Mouse (Mus musculus): ENCODE measurements around the gene Lpcat1. TPM values are rescaled to one million over a fixed set of nuclear protein-coding genes. Genes with fewer than 3 reads are reported as not detected.

Lpcat1 gene
- total and polyA plus RNA-seq, 3 experiments: 0.05 to 42.1 TPM; not detected in 1

GRCm38 (mm10) chr13:73476259-73476658, 9.3 kb downstream of the Lpcat1 start:
- TF ChIP-seq POLR2AphosphoS5 (IDR thresholded peaks at IDR 0.05; ENCODE audit: insufficient replicate concordance, low read depth, low read length) (no peak), CTCF (IDR thresholded peaks at IDR 0.05; ENCODE audit: low read depth, low read length) (no peak), GATA1 (IDR thresholded peaks at IDR 0.05; ENCODE audit: borderline replicate concordance, low read length) (no peak), TAL1 (conservative IDR thresholded peaks at IDR 0.05; ENCODE audit: low read depth, low read length) (no peak), GATA2 (IDR thresholded peaks at IDR 0.05; ENCODE audit: borderline replicate concordance, low read depth, low read length) (no peak)
- Histone ChIP-seq H3K9me3 (replicated peaks) (peaks cover 19% of the 10 kb centered on the region), H3K27me3 (ENCODE audit: insufficient read depth, low read length) (no peaks in the 10 kb centered on the region), H3K4me3 (ENCODE audit: low read depth, low read length) (no peak overlapping the region), H3K36me3 (replicated peaks) (no peaks in the 10 kb centered on the region), H3K4me1 (ENCODE audit: insufficient read depth, low read depth, low read length) (no peaks in the 10 kb centered on the region)
- ATAC-seq (ENCODE audit: extremely low read depth, insufficient number of reproducible peaks, low FRiP score, poor library complexity, severe bottlenecking) (no peak), DNase-seq (ENCODE audit: low spot score) (no peak)

- Histone ChIP-seq H3K4me3 (ENCODE audit: low read depth, low read length) (no peak overlapping the region), H3K27me3 (ENCODE audit: insufficient read depth, low read length) (no peaks in the 10 kb centered on the region), H3K4me1 (ENCODE audit: insufficient read depth, low read depth, low read length) (no peaks in the 10 kb centered on the region), H3K36me3 (replicated peaks) (no peaks in the 10 kb centered on the region), H3K9me3 (replicated peaks) (peaks cover 16% of the 10 kb centered on the region)
- no peak for DNase-seq (ENCODE audit: low spot score)
- ATAC-seq (ENCODE audit: extremely low read depth, insufficient number of reproducible peaks, low FRiP score, poor library complexity, severe bottlenecking): no peak
- TF ChIP-seq CTCF (IDR thresholded peaks at IDR 0.05; ENCODE audit: low read depth, low read length): no peak
- TF ChIP-seq TAL1 (conservative IDR thresholded peaks at IDR 0.05; ENCODE audit: low read depth, low read length): no peak
- TF ChIP-seq POLR2AphosphoS5 (IDR thresholded peaks at IDR 0.05; ENCODE audit: insufficient replicate concordance, low read depth, low read length): no peak
- no peak for TF ChIP-seq GATA2 (IDR thresholded peaks at IDR 0.05; ENCODE audit: borderline replicate concordance, low read depth, low read length)
- TF ChIP-seq GATA1 (IDR thresholded peaks at IDR 0.05; ENCODE audit: borderline replicate concordance, low read length): no peak
Observed at GRCm38 (mm10) chr13:73476796-73477195, 9.8 kb downstream of the Lpcat1 start.

- Histone ChIP-seq H3K9me3 (replicated peaks) (peaks cover 16% of the 10 kb centered on the region), H3K36me3 (replicated peaks) (no peaks in the 10 kb centered on the region), H3K4me3 (ENCODE audit: low read depth, low read length) (no peak overlapping the region), H3K4me1 (ENCODE audit: insufficient read depth, low read depth, low read length) (no peaks in the 10 kb centered on the region), H3K27me3 (ENCODE audit: insufficient read depth, low read length) (no peaks in the 10 kb centered on the region)
- no peak for DNase-seq (ENCODE audit: low spot score)
- ATAC-seq (ENCODE audit: extremely low read depth, insufficient number of reproducible peaks, low FRiP score, poor library complexity, severe bottlenecking): no peak
- TF ChIP-seq GATA1 (IDR thresholded peaks at IDR 0.05; ENCODE audit: borderline replicate concordance, low read length) (no peak), TAL1 (conservative IDR thresholded peaks at IDR 0.05; ENCODE audit: low read depth, low read length) (no peak), POLR2AphosphoS5 (IDR thresholded peaks at IDR 0.05; ENCODE audit: insufficient replicate concordance, low read depth, low read length) (no peak), CTCF (IDR thresholded peaks at IDR 0.05; ENCODE audit: low read depth, low read length) (no peak), GATA2 (IDR thresholded peaks at IDR 0.05; ENCODE audit: borderline replicate concordance, low read depth, low read length) (no peak)
Observed at GRCm38 (mm10) chr13:73477841-73478240, 10.8 kb downstream of the Lpcat1 start.

GRCm38 (mm10) chr13:73482476-73482875, 15.5 kb downstream of the Lpcat1 start:
- DNase-seq (ENCODE audit: low spot score): no peak
- Histone ChIP-seq H3K36me3 (replicated peaks) (no peaks in the 10 kb centered on the region), H3K4me3 (ENCODE audit: low read depth, low read length) (no peak overlapping the region), H3K27me3 (ENCODE audit: insufficient read depth, low read length) (no peaks in the 10 kb centered on the region), H3K9me3 (replicated peaks) (peaks cover 7% of the 10 kb centered on the region; the same call in 1 of the 2 replicates), H3K4me1 (ENCODE audit: insufficient read depth, low read depth, low read length) (no peaks in the 10 kb centered on the region)
- no peak for TF ChIP-seq POLR2AphosphoS5 (IDR thresholded peaks at IDR 0.05; ENCODE audit: insufficient replicate concordance, low read depth, low read length)
- no peak for TF ChIP-seq GATA1 (IDR thresholded peaks at IDR 0.05; ENCODE audit: borderline replicate concordance, low read length)
- TF ChIP-seq GATA2 (IDR thresholded peaks at IDR 0.05; ENCODE audit: borderline replicate concordance, low read depth, low read length): no peak
- TF ChIP-seq TAL1 (conservative IDR thresholded peaks at IDR 0.05; ENCODE audit: low read depth, low read length): no peak
- TF ChIP-seq CTCF (IDR thresholded peaks at IDR 0.05; ENCODE audit: low read depth, low read length): no peak
- ATAC-seq (ENCODE audit: extremely low read depth, insufficient number of reproducible peaks, low FRiP score, poor library complexity, severe bottlenecking): no peak

GRCm38 (mm10) chr13:73483331-73483730, 16.3 kb downstream of the Lpcat1 start:
- no peaks in the 10 kb centered on the region for H3K27me3 ChIP-seq (ENCODE audit: insufficient read depth, low read length)
- no peaks in the 10 kb centered on the region for H3K4me1 ChIP-seq (ENCODE audit: insufficient read depth, low read depth, low read length)
- TF ChIP-seq TAL1 (conservative IDR thresholded peaks at IDR 0.05; ENCODE audit: low read depth, low read length) (no peak), CTCF (IDR thresholded peaks at IDR 0.05; ENCODE audit: low read depth, low read length) (no peak), GATA2 (IDR thresholded peaks at IDR 0.05; ENCODE audit: borderline replicate concordance, low read depth, low read length) (no peak), POLR2AphosphoS5 (IDR thresholded peaks at IDR 0.05; ENCODE audit: insufficient replicate concordance, low read depth, low read length) (no peak), GATA1 (IDR thresholded peaks at IDR 0.05; ENCODE audit: borderline replicate concordance, low read length) (no peak)
- H3K9me3 ChIP-seq (replicated peaks): peaks cover 7% of the 10 kb centered on the region; the same call in 1 of the 2 replicates
- H3K4me3 ChIP-seq (ENCODE audit: low read depth, low read length): no peak overlapping the region
- ATAC-seq (ENCODE audit: extremely low read depth, insufficient number of reproducible peaks, low FRiP score, poor library complexity, severe bottlenecking): no peak
- DNase-seq (ENCODE audit: low spot score): no peak
- H3K36me3 ChIP-seq (replicated peaks): no peaks in the 10 kb centered on the region

- H3K4me1 ChIP-seq (ENCODE audit: insufficient read depth, low read depth, low read length): no peaks in the 10 kb centered on the region
- no peak for ATAC-seq (ENCODE audit: extremely low read depth, insufficient number of reproducible peaks, low FRiP score, poor library complexity, severe bottlenecking)
Observed at GRCm38 (mm10) chr13:73484171-73484570, 17.2 kb downstream of the Lpcat1 start.

More at GRCm38 (mm10) chr13:73484171-73484570, 17.2 kb downstream of the Lpcat1 start:
- H3K36me3 ChIP-seq (replicated peaks): no peaks in the 10 kb centered on the region
- no peak for TF ChIP-seq CTCF (IDR thresholded peaks at IDR 0.05; ENCODE audit: low read depth, low read length)
- TF ChIP-seq GATA1 (IDR thresholded peaks at IDR 0.05; ENCODE audit: borderline replicate concordance, low read length): no peak
- no peak for TF ChIP-seq TAL1 (conservative IDR thresholded peaks at IDR 0.05; ENCODE audit: low read depth, low read length)
- no peak for TF ChIP-seq POLR2AphosphoS5 (IDR thresholded peaks at IDR 0.05; ENCODE audit: insufficient replicate concordance, low read depth, low read length)
- no peak for TF ChIP-seq GATA2 (IDR thresholded peaks at IDR 0.05; ENCODE audit: borderline replicate concordance, low read depth, low read length)
- no peak overlapping the region for H3K4me3 ChIP-seq (ENCODE audit: low read depth, low read length)
- H3K9me3 ChIP-seq (replicated peaks): peaks cover 12% of the 10 kb centered on the region
- no peaks in the 10 kb centered on the region for H3K27me3 ChIP-seq (ENCODE audit: insufficient read depth, low read length)
- no peak for DNase-seq (ENCODE audit: low spot score)
